Mouse (Mus musculus) embryo, embryonic 10 days (tissue): ENCODE data around the gene Krtap4-6.
"Not testable (repeated sequence)": the region's sequence is repeated elsewhere in the genome, so short reads cannot be mapped to it uniquely, and the experiment has no call there.

ENCODE experiments used
- DNase-seq: peaks from one replicate; pipeline ENCODE4 v3.0.0-alpha.2; 2015; ENCODE audit warnings: low spot score

Krtap4-6 gene

DNA sequence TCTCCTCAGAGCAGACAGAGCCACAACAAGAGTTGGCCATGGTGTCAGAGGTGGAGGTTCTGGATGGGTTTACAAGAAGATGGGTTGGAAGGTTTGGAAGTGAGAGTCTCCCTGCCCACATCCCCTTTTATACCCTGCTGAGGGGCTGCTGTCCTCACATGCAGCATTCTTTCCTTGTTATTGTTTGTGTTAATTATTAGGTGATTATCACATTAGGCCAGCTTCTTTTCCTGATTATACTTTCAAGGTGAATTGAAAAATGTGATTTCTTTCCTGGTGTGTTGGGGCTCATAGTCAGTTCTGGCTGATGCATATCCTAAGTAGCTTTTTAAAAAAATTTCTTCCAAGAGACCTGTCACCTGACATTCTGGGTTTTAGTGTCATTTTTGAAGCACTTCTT, at the start of gene Krtap4-6:
TSS of gene Krtap4-6 (minus strand) at position 101 of the 400 bp plus-strand sequence.
- DNase-seq: no peak

DNA sequence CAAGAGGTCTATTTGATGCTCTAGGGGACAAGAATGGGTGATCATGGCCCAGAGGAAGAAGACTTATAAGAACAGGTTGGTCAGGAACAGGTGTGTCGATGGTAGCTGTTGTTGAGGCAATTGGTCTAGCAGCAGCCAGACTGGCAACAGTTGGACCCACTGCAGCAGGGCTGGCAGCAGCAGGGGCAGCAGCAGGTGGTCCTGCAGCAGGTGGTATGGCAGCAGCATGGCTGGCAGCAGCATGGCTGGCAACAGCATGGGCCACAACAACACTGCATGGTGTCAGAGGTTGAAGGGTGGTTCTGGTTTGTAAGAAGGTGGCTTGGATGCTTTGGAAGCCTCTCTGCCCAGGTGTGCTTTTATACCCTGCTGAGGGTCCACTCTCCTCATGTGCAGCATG, 24.7 kb upstream of the Krtap4-6 start, which contains the start of gene Gm14190:
TSS of gene Gm14190 (minus strand) at position 278 of the 400 bp plus-strand sequence.
- no peak for DNase-seq

GRCm38 (mm10) chr11:99685235-99685634, 19.5 kb upstream of the Krtap4-6 start:
- DNase-seq: not testable (repeated sequence)

GRCm38 (mm10) chr11:99683481-99683880, 17.7 kb upstream of the Krtap4-6 start:
- no peak for DNase-seq

GRCm38 (mm10) chr11:99662802-99663201, 3.0 kb downstream of the Krtap4-6 start:
- no peak for DNase-seq

DNA sequence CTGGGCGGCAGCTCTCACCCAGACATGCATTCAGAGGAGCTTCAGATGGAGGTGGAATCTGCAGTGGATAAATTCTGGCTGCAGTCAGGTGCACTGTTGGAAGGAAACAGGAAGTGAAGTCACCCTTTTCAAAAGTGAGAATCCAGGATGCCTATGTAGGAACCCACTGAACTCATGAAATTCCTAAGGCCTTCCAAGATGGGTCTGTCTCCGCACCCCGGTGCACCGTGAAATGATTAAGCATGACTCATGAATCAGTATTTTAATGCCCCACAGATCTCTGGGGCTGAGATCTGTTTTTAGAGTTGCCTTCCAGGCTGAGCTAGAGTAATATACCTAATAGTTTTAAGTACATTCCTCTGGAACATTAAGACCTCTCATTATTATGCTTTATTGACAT, 6.5 kb downstream of the Krtap4-6 start:
- DNase-seq: no peak

- not testable (repeated sequence) for DNase-seq
These were observed 7.2 kb downstream of the Krtap4-6 start, which contains the start of gene Gm11563 for GRCm38 (mm10) chr11:99658467-99659010. Gm11563 (minus strand) TSS chr11:99658960.

GRCm38 (mm10) chr11:99657051-99657450, 8.7 kb downstream of the Krtap4-6 start:
- no peak for DNase-seq

- DNase-seq: no peak
These were observed 15.6 kb downstream of the Krtap4-6 start, which contains the start of gene Gm11555 for GRCm38 (mm10) chr11:99650136-99650535. Gm11555 (minus strand) TSS chr11:99650236.

- no peak for DNase-seq
These were observed 19.3 kb downstream of the Krtap4-6 start for GRCm38 (mm10) chr11:99646444-99646843.

DNA sequence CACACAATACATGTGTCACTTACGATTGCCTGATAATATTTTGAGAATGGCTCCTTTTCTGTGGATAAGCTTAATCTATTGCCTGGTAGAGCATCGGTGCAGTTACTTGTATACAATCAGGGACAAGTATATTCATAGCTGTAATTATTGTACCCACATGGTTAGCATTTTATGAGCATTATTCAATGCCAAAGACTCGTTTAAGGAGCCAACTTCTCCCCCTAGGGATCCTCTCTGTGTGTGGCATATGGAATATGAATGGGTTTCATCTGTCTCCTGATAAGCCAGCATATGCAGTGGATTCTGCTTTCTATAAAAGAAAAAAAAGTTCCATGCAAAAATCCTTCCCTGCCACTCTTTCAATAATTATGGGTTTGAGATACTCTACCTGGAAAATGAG, 21.4 kb downstream of the Krtap4-6 start:
- DNase-seq: no peak

- not testable (repeated sequence) for DNase-seq
These were observed 22.1 kb downstream of the Krtap4-6 start, which contains the start of gene Krtap4-7 for GRCm38 (mm10) chr11:99643635-99644139. Krtap4-7 (minus strand) TSS chr11:99644089.

DNA sequence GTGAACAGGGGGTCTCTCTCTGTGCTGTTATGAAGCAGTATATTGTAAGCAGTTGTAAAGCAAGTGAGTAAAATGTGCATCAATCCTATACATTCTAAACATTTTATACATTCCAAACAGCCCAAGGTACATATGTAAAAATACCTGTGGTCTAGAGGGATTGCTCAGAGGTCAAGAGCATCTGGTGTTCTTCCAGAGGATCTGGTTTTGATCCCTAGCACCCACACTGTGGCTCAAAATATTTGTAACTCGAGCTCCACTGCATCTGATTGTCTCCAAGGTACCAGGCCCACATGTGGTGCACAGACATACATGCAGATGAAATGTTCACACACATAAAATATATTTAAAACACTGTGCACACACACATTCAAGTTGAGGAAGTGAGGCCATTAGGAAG, 24.8 kb downstream of the Krtap4-6 start:
- DNase-seq: no peak

- DNase-seq: no peak
These were observed 28.7 kb downstream of the Krtap4-6 start for GRCm38 (mm10) chr11:99637086-99637485.

GRCm38 (mm10) chr11:99634653-99635134, 31.1 kb downstream of the Krtap4-6 start, which contains the start of gene Krtap4-2:
Krtap4-2 (minus strand) TSS chr11:99635084.
- DNase-seq: no peak

GRCm38 (mm10) chr11:99633293-99633692, 32.5 kb downstream of the Krtap4-6 start:
- no peak for DNase-seq

GRCm38 (mm10) chr11:99630890-99631289, 34.9 kb downstream of the Krtap4-6 start:
- DNase-seq: no peak

DNA sequence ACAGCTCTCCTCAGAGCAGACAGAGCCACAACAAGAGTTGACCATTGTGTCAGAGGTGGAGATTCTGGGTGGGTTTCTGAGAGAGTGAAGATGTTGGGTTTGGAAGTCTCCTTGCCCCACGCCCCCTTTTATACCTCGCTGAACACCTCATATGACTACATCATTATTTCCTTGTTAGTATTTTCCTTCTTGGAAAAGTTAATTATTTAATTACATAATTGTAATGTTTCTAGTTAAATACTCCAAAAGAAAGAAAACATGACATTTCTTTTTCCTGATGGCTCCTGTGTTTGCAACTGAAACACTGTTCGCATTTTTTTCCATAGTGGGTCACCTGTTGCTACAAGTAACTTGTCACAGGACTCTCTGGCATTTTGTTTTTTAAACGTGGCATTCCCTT, 37.6 kb downstream of the Krtap4-6 start, which contains the start of gene Krtap4-1:
TSS of gene Krtap4-1 (minus strand) at position 101 of the 400 bp plus-strand sequence.
- DNase-seq: no peak

DNA sequence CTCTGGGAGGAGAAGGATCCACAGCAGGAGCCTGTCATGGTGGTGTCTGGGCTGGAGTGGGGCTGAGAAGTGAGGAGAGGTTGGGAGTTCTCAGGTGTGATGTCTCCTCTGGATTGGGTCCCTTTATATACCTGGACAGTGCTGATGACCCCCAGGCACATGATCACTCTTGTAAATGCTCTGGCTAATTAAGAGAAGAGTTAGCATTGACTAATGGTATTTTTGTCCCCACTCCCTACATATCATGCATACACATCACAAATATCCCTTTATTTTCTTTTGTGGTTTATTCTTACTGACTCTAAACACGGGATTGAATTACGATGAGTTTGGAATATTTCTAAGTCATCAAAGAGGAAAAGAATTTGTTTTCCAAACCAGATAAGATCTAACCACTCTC, 45.4 kb downstream of the Krtap4-6 start, which contains the start of gene Gm11562:
TSS of gene Gm11562 (minus strand) at position 101 of the 400 bp plus-strand sequence.
- no peak for DNase-seq
